Mouse (Mus musculus) liver, embryonic 14.5 days (tissue): ENCODE results near the gene Fcgrt.

Source experiments
- CTCF ChIP-seq: IDR thresholded peaks from 2 replicates; pipeline ENCODE4 v1.5.1; 2016; ENCODE audit warnings: antibody characterized with exemption, low read depth, control low read depth
- EP300 ChIP-seq: IDR thresholded peaks from 2 replicates; pipeline ENCODE4 v1.6.1; 2016; ENCODE audit warnings: antibody characterized with exemption, low read depth

DNA sequence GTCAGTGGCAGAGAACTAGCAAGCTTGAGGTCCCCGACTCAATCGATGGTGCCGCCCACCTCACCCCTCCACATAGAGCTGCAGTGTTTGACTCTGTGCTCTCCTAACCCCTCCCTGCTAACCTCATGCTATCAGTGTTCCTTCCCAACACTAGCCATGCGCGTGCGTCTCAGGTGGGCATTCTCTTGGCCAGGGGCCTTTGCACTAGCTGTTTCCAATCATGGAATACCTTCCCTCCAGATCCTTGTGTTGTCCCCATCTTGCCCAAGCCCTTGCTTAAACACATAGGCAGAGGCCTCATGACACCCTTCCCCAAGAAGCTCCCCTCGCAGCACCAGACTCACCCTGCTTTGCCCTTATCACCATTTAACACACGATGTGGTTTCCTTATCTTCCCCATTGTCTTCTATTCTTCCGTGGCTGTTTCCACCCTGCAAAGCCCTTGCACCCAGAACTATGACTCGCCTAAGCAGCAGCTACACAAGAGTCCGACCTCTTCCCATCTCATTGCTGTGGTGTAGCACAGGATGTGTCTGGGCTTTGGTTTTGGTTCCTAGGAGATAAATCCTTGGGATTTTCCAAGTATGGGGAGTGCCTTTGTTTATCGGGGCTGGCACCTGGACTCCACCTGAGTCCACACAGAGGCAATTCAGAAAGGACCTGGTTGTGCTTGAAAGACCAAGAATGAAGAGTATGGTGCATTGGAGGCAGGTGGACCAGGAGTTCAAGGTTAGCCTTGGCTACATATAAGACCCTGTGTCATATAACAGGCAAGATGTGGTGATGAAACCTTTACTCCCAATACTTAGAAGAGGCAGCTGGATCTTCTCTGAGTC lies 33.7 kb upstream of the Fcgrt start:
- TF ChIP-seq CTCF, result no peak
- peak; percentile 80 for TF ChIP-seq EP300
